Mouse (Mus musculus) forebrain, embryonic 11.5 days (tissue): ENCODE measurements at regions not wholly inside any gene's neighbourhood (a gene's known extent, or its start where the extent isn't known, plus 50 kb on each side); places are given as distances from the start of the nearest gene placed in this dataset.
A peak's percentile ranks its signal among the peaks of the same experiment; 100 is the strongest.

Experiments used
- ATAC-seq: fragments of 200-750 bp; cut with Nextera tagmentation; replicated peaks from 2 replicates; pipeline ENCODE4 v1.8.0; 2017; ENCODE audit warnings: moderate TSS enrichment; ENCODE audit not compliant: low FRiP score
- DNase-seq: peaks from one replicate; pipeline ENCODE4 v3.0.0-alpha.2; 2017; ENCODE audit warnings: low spot score
- H3K27ac ChIP-seq: fragments of 300-500 bp; sonication (generic); 2 replicates; pipeline ENCODE4 v1.5.1; 2014; ENCODE audit warnings: low read depth, low read length
- H3K27me3 ChIP-seq: fragments of 300-500 bp; sonication (generic); 2 replicates; pipeline ENCODE4 v1.6.1; 2014; ENCODE audit warnings: mild to moderate bottlenecking, low read length, mixed read lengths; ENCODE audit not compliant: control insufficient read depth, insufficient read depth
- H3K36me3 ChIP-seq: fragments of 300-500 bp; sonication (generic); 2 replicates; pipeline ENCODE4 v1.6.1; 2014; ENCODE audit warnings: mild to moderate bottlenecking, low read length, moderate library complexity, mixed read lengths; ENCODE audit not compliant: control insufficient read depth, insufficient read depth
- H3K4me1 ChIP-seq: fragments of 300-500 bp; sonication (generic); replicated peaks from 2 replicates; pipeline ENCODE4 v1.6.1; 2014; ENCODE audit warnings: low read length, mixed read lengths; ENCODE audit not compliant: control insufficient read depth, insufficient read depth
- H3K4me2 ChIP-seq: fragments of 300-500 bp; sonication (generic); 2 replicates; pipeline ENCODE4 v1.6.1; 2014; ENCODE audit warnings: low read depth, mild to moderate bottlenecking, low read length, moderate library complexity, mixed read lengths; ENCODE audit not compliant: severe bottlenecking
- H3K4me3 ChIP-seq: fragments of 300-500 bp; sonication (generic); 2 replicates; pipeline ENCODE4 v1.5.1; 2014; ENCODE audit warnings: low read depth, low read length
- H3K9ac ChIP-seq: fragments of 300-500 bp; sonication (generic); 2 replicates; pipeline ENCODE4 v1.6.1; 2014; ENCODE audit warnings: low read length
- H3K9me3 ChIP-seq: fragments of 300-500 bp; sonication (generic); 2 replicates; pipeline ENCODE4 v1.6.1; 2016; ENCODE audit warnings: low read length, mixed read lengths; ENCODE audit not compliant: control insufficient read depth
- WGBS: fragments of 180-500 bp; shearing (Covaris S2); extraction: QIAGEN DNeasy Blood & Tissue Kit; methylation state at CpG from one replicate; pipeline ENCODE4 v1.1.7; 2014; 5-methylcytosine and 5-hydroxymethylcytosine counted together

- Histone ChIP-seq H3K27ac (no peak overlapping the region), H3K4me3 (no peak overlapping the region), H3K4me2 (no peak overlapping the region), H3K9me3 (no peaks in the 10 kb centered on the region), H3K9ac (no peak overlapping the region), H3K4me1 (no peaks in the 10 kb centered on the region), H3K36me3 (no peaks in the 10 kb centered on the region), H3K27me3 (no peaks in the 10 kb centered on the region)
- DNase-seq (no peak), ATAC-seq (no peak)
- 88% methylated on average over 10 of the region's 10 CpGs for WGBS
These were observed 459.0 kb downstream of the Sorl1 start for GRCm38 (mm10) chr9:41665000-41665685.

- no peak overlapping the region for H3K27ac ChIP-seq
- no peak overlapping the region for H3K9ac ChIP-seq
- no peaks in the 10 kb centered on the region for H3K27me3 ChIP-seq
- no peak for DNase-seq
- H3K36me3 ChIP-seq: no peaks in the 10 kb centered on the region
- whole genome bisulfite sequencing: 94% methylated on average over 5 of the region's 5 CpGs
- no peak overlapping the region for H3K4me2 ChIP-seq
- no peak for ATAC-seq
- no peaks in the 10 kb centered on the region for H3K9me3 ChIP-seq
- H3K4me1 ChIP-seq: no peaks in the 10 kb centered on the region
- no peak overlapping the region for H3K4me3 ChIP-seq
These were observed 463.5 kb downstream of the Sorl1 start for GRCm38 (mm10) chr9:41660576-41660975.

- ATAC-seq (no peak), DNase-seq (no peak)
- H3K4me1 ChIP-seq: no peaks in the 10 kb centered on the region
- no peaks in the 10 kb centered on the region for H3K36me3 ChIP-seq
- H3K9ac ChIP-seq: no peak overlapping the region
- H3K9me3 ChIP-seq: no peaks in the 10 kb centered on the region
- no peak overlapping the region for H3K4me3 ChIP-seq
- no peak overlapping the region for H3K27ac ChIP-seq
- H3K27me3 ChIP-seq: no peaks in the 10 kb centered on the region
- WGBS: 83% methylated on average over 5 of the region's 5 CpGs
- H3K4me2 ChIP-seq: no peak overlapping the region
These were observed 464.1 kb downstream of the Sorl1 start for GRCm38 (mm10) chr9:41660011-41660410.

GRCm38 (mm10) chr9:41631564-41632205 lies 470.2 kb upstream of the Ubash3b start:
- DNase-seq: no peak
- H3K4me3 ChIP-seq: no peak overlapping the region
- no peak overlapping the region for H3K27ac ChIP-seq
- H3K4me1 ChIP-seq: no peaks in the 10 kb centered on the region
- H3K36me3 ChIP-seq: no peaks in the 10 kb centered on the region
- H3K27me3 ChIP-seq: no peaks in the 10 kb centered on the region
- no peak for ATAC-seq
- H3K4me2 ChIP-seq: no peak overlapping the region
- WGBS: 81% methylated on average over 2 of the region's 2 CpGs
- H3K9me3 ChIP-seq: no peaks in the 10 kb centered on the region
- no peak overlapping the region for H3K9ac ChIP-seq

- WGBS: 75% methylated on average over 8 of the region's 8 CpGs
- ATAC-seq (no peak), DNase-seq (no peak)
- Histone ChIP-seq H3K36me3 (no peaks in the 10 kb centered on the region), H3K4me1 (no peaks in the 10 kb centered on the region), H3K4me3 (no peak overlapping the region), H3K27ac (no peak overlapping the region), H3K9ac (no peak overlapping the region), H3K9me3 (no peaks in the 10 kb centered on the region), H3K27me3 (no peaks in the 10 kb centered on the region), H3K4me2 (no peak overlapping the region)
These were observed 459.8 kb upstream of the Ubash3b start for GRCm38 (mm10) chr9:41621341-41621740.

GRCm38 (mm10) chr9:41614002-41614401 lies 452.5 kb upstream of the Ubash3b start:
- H3K9ac ChIP-seq: no peak overlapping the region
- DNase-seq (no peak), ATAC-seq (no peak)
- no peaks in the 10 kb centered on the region for H3K9me3 ChIP-seq
- peaks cover 20% of the 10 kb centered on the region for H3K4me1 ChIP-seq
- H3K27ac ChIP-seq: peak overlapping the region; percentile 31
- WGBS: 27% methylated on average over 7 of the region's 7 CpGs
- no peaks in the 10 kb centered on the region for H3K36me3 ChIP-seq
- H3K4me2 ChIP-seq: no peak overlapping the region
- no peak overlapping the region for H3K4me3 ChIP-seq
- no peaks in the 10 kb centered on the region for H3K27me3 ChIP-seq

- peak overlapping the region; percentile 46 for H3K4me2 ChIP-seq
- peaks cover 20% of the 10 kb centered on the region for H3K4me1 ChIP-seq
- no peaks in the 10 kb centered on the region for H3K27me3 ChIP-seq
- no peak for ATAC-seq
- no peak for DNase-seq
- H3K4me3 ChIP-seq: peak overlapping the region; percentile 5; the same call in 1 of the 2 replicates
- peak overlapping the region; percentile 37; the same call in 1 of the 2 replicates for H3K9ac ChIP-seq
- peak overlapping the region; percentile 95 for H3K27ac ChIP-seq
- H3K36me3 ChIP-seq: no peaks in the 10 kb centered on the region
- WGBS: 42% methylated on average over 14 of the region's 14 CpGs
- H3K9me3 ChIP-seq: no peaks in the 10 kb centered on the region
These were observed 451.5 kb upstream of the Ubash3b start for GRCm38 (mm10) chr9:41612802-41613550.

GRCm38 (mm10) chr9:41612452-41612795 lies 450.9 kb upstream of the Ubash3b start:
- 14% methylated on average over 7 of the region's 7 CpGs for WGBS
- Histone ChIP-seq H3K4me2 (peak overlapping the region; percentile 46), H3K9me3 (no peaks in the 10 kb centered on the region), H3K36me3 (no peaks in the 10 kb centered on the region), H3K9ac (0 out of 2 replicates have a peak overlapping the region, but pooled peaks have one; percentile 37), H3K4me3 (peak overlapping the region; percentile 5; the same call in 1 of the 2 replicates), H3K27me3 (no peaks in the 10 kb centered on the region), H3K4me1 (peaks cover 20% of the 10 kb centered on the region), H3K27ac (peak overlapping the region; percentile 95)
- ATAC-seq (peak; percentile 73), DNase-seq (peak; percentile 52)
